Mouse (Mus musculus): ENCODE measurements around the gene Rilp.

GRCm38 (mm10) chr11:75467512-75468215 is 42.2 kb upstream of the Rilp start:
- peak; percentile 33 for TF ChIP-seq CTCF (IDR thresholded peaks at IDR 0.05)
- TF ChIP-seq POLR2A (IDR thresholded peaks at IDR 0.05; ENCODE audit: insufficient read depth, low read depth, low read length) = no peak; the same call in 1 of the 2 replicates

Data from heart, adult 2 months (tissue).